Mouse (Mus musculus) E14TG2a.4 (cell line): ENCODE results near the gene Tgfbi.

ENCODE experiments used
- CTCF ChIP-seq: conservative IDR thresholded peaks from 2 replicates; pipeline ENCODE4 v1.5.1; 2014; ENCODE audit warnings: low read length
- POU5F1 ChIP-seq: IDR thresholded peaks from 2 replicates; pipeline ENCODE4 v1.6.1; 2014; ENCODE audit warnings: low read length, borderline replicate concordance

GRCm38 (mm10) chr13:56593961-56594391, 15.3 kb upstream of the Tgfbi start:
- TF ChIP-seq CTCF: no peak
- no peak for TF ChIP-seq POU5F1
